Mouse (Mus musculus) hindbrain, embryonic 10.5 days (tissue): Measurements from ENCODE around the gene Ankfy1. TPM values are rescaled to one million over a fixed set of nuclear protein-coding genes. Genes with fewer than 3 reads are reported as not detected.

ENCODE experiments used
- DNase-seq: peaks from one replicate; pipeline ENCODE4 v3.0.0-alpha.2; 2017; ENCODE audit warnings: low spot score
- H3K27ac ChIP-seq: fragments of 300-500 bp; sonication (generic); 2 replicates; pipeline ENCODE4 v1.5.1; 2016; ENCODE audit warnings: mild to moderate bottlenecking, moderate library complexity
- H3K27me3 ChIP-seq: fragments of 300-500 bp; sonication (generic); 2 replicates; pipeline ENCODE4 v1.6.1; 2016; ENCODE audit warnings: mild to moderate bottlenecking; ENCODE audit not compliant: poor library complexity, insufficient read depth, severe bottlenecking
- H3K36me3 ChIP-seq: fragments of 300-500 bp; sonication (generic); 2 replicates; pipeline ENCODE4 v1.6.1; 2016; ENCODE audit warnings: mild to moderate bottlenecking, moderate library complexity
- H3K4me1 ChIP-seq: fragments of 300-500 bp; sonication (generic); replicated peaks from 2 replicates; pipeline ENCODE4 v1.6.1; 2016; ENCODE audit warnings: mild to moderate bottlenecking
- H3K4me3 ChIP-seq: fragments of 300-500 bp; sonication (generic); 2 replicates; pipeline ENCODE4 v1.5.1; 2016; ENCODE audit warnings: mild to moderate bottlenecking, moderate library complexity
- H3K9me3 ChIP-seq: fragments of 300-500 bp; sonication (generic); 2 replicates; pipeline ENCODE4 v1.6.1; 2016; ENCODE audit warnings: mild to moderate bottlenecking, moderate library complexity
- WGBS: fragments of 180-500 bp; shearing (Covaris S2); methylation state at CpG from one replicate; pipeline ENCODE4 v1.1.7; 2016; 5-methylcytosine and 5-hydroxymethylcytosine counted together
- polyA plus RNA-seq: library from polyadenylated mRNA; unstranded; fragments of >200 nt; fragmentation: Nextera tagmentation; extraction: Ambion mirVana; gene quantifications from 2 replicates; pipeline ENCODE4 v1.2.1, GENCODE M21; 2016

Gene Ankfy1
- polyA plus RNA-seq, 1 experiment from 2014 or later, result 26.8 TPM

GRCm38 (mm10) chr11:72803038-72803437, 113.2 kb downstream of the Ankfy1 start:
- Histone ChIP-seq H3K27ac (no peak overlapping the region), H3K27me3 (no peaks in the 10 kb centered on the region), H3K9me3 (no peaks in the 10 kb centered on the region), H3K4me3 (no peak overlapping the region), H3K4me1 (no peaks in the 10 kb centered on the region), H3K36me3 (no peaks in the 10 kb centered on the region)
- DNase-seq, result no peak
- WGBS, result 86% methylated on average over 3 of the region's 3 CpGs

GRCm38 (mm10) chr11:72804586-72804985, 114.8 kb downstream of the Ankfy1 start:
- Histone ChIP-seq H3K27me3 (no peaks in the 10 kb centered on the region), H3K27ac (no peak overlapping the region), H3K36me3 (no peaks in the 10 kb centered on the region), H3K9me3 (no peaks in the 10 kb centered on the region), H3K4me3 (no peak overlapping the region), H3K4me1 (no peaks in the 10 kb centered on the region)
- no peak for DNase-seq

GRCm38 (mm10) chr11:72805232-72805631, 115.4 kb downstream of the Ankfy1 start:
- H3K36me3 ChIP-seq, result no peaks in the 10 kb centered on the region
- H3K27ac ChIP-seq, result no peak overlapping the region
- no peaks in the 10 kb centered on the region for H3K27me3 ChIP-seq
- no peak for DNase-seq
- no peak overlapping the region for H3K4me3 ChIP-seq
- no peaks in the 10 kb centered on the region for H3K9me3 ChIP-seq
- 81% methylated on average over 3 of the region's 3 CpGs for WGBS
- no peaks in the 10 kb centered on the region for H3K4me1 ChIP-seq

DNA sequence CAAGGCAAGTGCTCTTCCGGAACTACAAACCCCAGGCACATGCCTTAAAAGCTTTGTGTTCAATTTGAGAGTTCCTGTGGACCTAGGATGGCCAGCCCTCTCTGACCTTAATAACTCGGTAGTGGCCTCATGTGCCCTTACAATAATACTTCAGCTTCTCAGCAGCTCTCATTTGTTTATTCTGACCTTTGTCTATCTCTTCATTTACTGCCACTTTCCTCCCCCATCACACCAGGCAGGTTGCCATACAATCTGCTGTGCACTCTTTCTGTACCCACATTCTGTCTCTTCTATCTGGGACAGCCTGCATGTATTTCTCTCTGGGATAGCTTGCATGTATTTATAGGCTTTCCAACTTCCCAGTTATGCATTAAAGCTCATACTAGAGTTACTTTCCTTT, 116.8 kb downstream of the Ankfy1 start:
- no peak overlapping the region for H3K4me3 ChIP-seq
- H3K27ac ChIP-seq, result no peak overlapping the region
- H3K27me3 ChIP-seq, result no peaks in the 10 kb centered on the region
- H3K9me3 ChIP-seq, result no peaks in the 10 kb centered on the region
- H3K4me1 ChIP-seq, result no peaks in the 10 kb centered on the region; the same call in 1 of the 2 replicates
- no peak for DNase-seq
- WGBS, result 80% methylated on average over 2 of the region's 2 CpGs
- H3K36me3 ChIP-seq, result no peaks in the 10 kb centered on the region

- Histone ChIP-seq H3K27ac (no peak overlapping the region), H3K4me1 (no peaks in the 10 kb centered on the region; the same call in 1 of the 2 replicates), H3K36me3 (no peaks in the 10 kb centered on the region), H3K9me3 (no peaks in the 10 kb centered on the region), H3K27me3 (no peaks in the 10 kb centered on the region), H3K4me3 (no peak overlapping the region)
- WGBS, result 88% methylated on average over 4 of the region's 4 CpGs
- DNase-seq, result no peak
Observed at GRCm38 (mm10) chr11:72807992-72808391, 118.2 kb downstream of the Ankfy1 start.

GRCm38 (mm10) chr11:72813687-72814086, 123.9 kb downstream of the Ankfy1 start:
- H3K4me1 ChIP-seq, result no peaks in the 10 kb centered on the region; the same call in 1 of the 2 replicates
- no peaks in the 10 kb centered on the region for H3K27me3 ChIP-seq
- no peak overlapping the region for H3K27ac ChIP-seq
- 0 out of 2 replicates have a peak, but pooled peaks cover 4% of the 10 kb centered on the region for H3K36me3 ChIP-seq
- no peaks in the 10 kb centered on the region for H3K9me3 ChIP-seq
- no peak overlapping the region for H3K4me3 ChIP-seq
- whole genome bisulfite sequencing, result 94% methylated on average over 5 of the region's 5 CpGs
- DNase-seq, result no peak

DNA sequence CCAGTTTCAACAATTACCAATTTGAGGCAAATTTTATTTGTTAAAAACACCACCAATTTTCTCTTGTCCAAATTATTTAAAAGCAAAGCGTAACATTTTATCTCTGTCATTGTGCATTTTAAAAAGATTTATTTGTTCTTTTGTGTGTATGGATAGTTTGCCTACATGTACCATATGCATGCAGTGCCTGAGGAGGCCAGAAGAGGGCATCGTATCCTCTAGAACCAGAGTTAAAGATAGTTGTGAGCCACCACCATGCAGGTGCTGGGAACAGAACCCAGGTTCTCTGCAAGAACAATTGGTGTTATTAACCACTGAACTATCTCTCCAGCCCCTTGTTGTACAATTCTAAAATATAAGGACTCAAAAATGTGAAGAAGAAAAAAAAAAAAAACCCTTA, 124.4 kb downstream of the Ankfy1 start:
- H3K9me3 ChIP-seq, result no peaks in the 10 kb centered on the region
- DNase-seq, result no peak
- H3K4me3 ChIP-seq, result no peak overlapping the region
- H3K27ac ChIP-seq, result no peak overlapping the region
- 79% methylated on average over 2 of the region's 2 CpGs for whole genome bisulfite sequencing
- H3K36me3 ChIP-seq, result peaks cover 9% of the 10 kb centered on the region
- H3K4me1 ChIP-seq, result no peaks in the 10 kb centered on the region; the same call in 1 of the 2 replicates
- H3K27me3 ChIP-seq, result no peaks in the 10 kb centered on the region

DNA sequence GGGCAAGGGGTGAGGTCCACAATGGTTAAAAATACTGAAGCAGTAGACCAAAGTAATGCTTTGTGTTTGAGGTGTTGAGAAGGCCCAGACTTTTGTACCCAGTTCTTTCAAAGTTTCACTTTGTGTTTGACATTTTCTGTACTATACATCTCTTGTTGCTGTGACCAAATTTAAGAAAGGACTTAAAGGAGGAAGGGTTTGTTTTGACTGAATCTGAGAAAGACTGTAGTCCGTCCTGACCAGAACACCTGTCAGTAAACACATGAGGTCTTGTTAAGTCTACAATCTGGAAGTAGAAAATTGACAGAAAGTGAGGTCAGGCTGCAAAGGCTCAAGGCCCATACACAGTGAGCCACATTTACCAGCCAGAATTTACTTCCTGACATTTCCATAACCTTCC, 127.1 kb downstream of the Ankfy1 start:
- WGBS, result 89% methylated on average over 1 of the region's 1 CpGs
- Histone ChIP-seq H3K27ac (no peak overlapping the region), H3K9me3 (no peaks in the 10 kb centered on the region), H3K36me3 (peaks cover 33% of the 10 kb centered on the region), H3K27me3 (no peaks in the 10 kb centered on the region), H3K4me1 (no peaks in the 10 kb centered on the region), H3K4me3 (no peak overlapping the region)
- DNase-seq, result no peak

DNA sequence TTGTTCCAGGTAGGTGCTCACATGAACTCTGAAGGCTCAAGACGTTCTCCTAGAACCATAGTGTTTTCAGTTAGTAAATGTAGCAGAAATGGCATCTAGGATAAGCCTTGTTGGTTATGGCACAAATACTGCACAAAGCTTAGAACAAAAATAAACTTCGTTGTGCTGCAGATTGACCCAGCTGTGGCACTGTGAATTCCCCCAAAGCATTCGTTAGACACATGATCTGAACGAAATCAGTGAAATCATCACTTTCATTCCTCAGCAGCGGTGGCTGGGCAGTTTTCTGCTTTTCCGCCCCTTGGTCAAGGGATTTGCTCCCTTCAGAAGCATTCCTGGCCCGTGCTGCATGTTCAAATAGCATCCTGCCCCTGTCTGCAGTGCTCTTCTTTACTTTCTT, 128.3 kb downstream of the Ankfy1 start:
- no peak for DNase-seq
- Histone ChIP-seq H3K4me3 (no peak overlapping the region), H3K36me3 (peaks cover 44% of the 10 kb centered on the region), H3K4me1 (no peaks in the 10 kb centered on the region), H3K27ac (no peak overlapping the region), H3K9me3 (no peaks in the 10 kb centered on the region), H3K27me3 (no peaks in the 10 kb centered on the region)
- 90% methylated on average over 7 of the region's 7 CpGs for WGBS

DNA sequence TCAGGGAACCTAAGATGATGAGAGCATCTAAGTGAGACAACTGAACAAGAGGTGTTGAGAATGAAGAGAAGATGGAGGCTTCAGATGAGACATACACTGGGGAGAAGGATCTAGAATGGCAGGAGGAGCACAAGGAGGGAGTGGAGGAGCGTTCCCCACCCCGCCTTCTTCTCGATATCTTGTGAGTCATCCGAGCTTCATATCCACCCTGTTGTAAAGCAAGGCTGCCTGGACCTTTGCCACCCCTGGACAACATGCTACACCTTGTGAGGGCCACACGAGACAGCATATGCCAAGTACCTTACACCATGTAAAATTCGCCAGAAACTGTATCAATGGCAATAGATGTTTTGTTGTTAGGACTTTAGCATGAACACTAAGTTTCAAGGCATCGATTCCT, 131.2 kb downstream of the Ankfy1 start:
- Histone ChIP-seq H3K4me3 (no peak overlapping the region), H3K4me1 (no peaks in the 10 kb centered on the region), H3K9me3 (no peaks in the 10 kb centered on the region), H3K36me3 (peaks cover 73% of the 10 kb centered on the region), H3K27ac (no peak overlapping the region), H3K27me3 (no peaks in the 10 kb centered on the region)
- DNase-seq, result no peak
- WGBS, result 94% methylated on average over 7 of the region's 7 CpGs

Other genes with a start within 250 kb of the Ankfy1 start
- 148 and 215 TPM in 2 replicates for gene Mybbp1a, start 248.7 kb upstream of the Ankfy1 start, polyA plus RNA-seq
- 4.0 and 5.5 TPM in 2 replicates for gene Spns2, start 200.1 kb upstream of the Ankfy1 start, polyA plus RNA-seq
- gene Spns3, start 139.5 kb upstream of the Ankfy1 start, polyA plus RNA-seq, result 0.09 and 0.16 TPM in 2 replicates
- gene Ube2g1, start 82.7 kb upstream of the Ankfy1 start, polyA plus RNA-seq, result 93.0 and 95.7 TPM in 2 replicates
- 5.0 and 6.1 TPM in 2 replicates for gene Cyb5d2, start 106.1 kb downstream of the Ankfy1 start, polyA plus RNA-seq
- 7.5 and 8.6 TPM in 2 replicates for gene Zzef1, start 106.2 kb downstream of the Ankfy1 start, polyA plus RNA-seq